Mouse (Mus musculus): Measurements from ENCODE around the gene Ptgdr. TPM values are rescaled to one million over a fixed set of nuclear protein-coding genes. Genes with fewer than 3 reads are reported as not detected.
"Not testable (repeated sequence)": the region's sequence is repeated elsewhere in the genome, so short reads cannot be mapped to it uniquely, and the experiment has no call there.

Ptgdr gene
- polyA plus RNA-seq, 1 experiment, result not detected

DNA sequence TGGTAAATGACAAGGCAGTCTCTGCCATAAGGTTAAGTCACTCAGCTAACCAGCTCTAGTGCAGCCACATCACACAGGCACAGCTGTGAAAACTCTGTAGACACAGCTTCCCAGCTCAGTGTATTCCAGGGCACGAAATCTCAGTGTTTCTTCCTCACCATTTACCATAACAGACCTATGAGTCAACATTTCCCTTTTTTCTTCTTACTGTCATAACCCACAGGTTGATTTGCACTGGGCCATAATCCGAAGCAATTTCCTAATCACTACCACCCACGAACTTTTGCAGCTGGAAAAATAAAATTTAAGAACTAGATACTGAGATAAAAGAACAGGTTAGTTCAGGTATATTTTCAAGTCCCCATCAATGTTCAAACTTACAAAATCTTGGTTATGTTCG, 31.4 kb downstream of the Ptgdr start:
- Histone ChIP-seq H3K36me3 (ENCODE audit: control insufficient read depth, insufficient read depth, low read length, poor library complexity, severe bottlenecking) (no peaks in the 10 kb centered on the region), H3K4me1 (ENCODE audit: control insufficient read depth, insufficient read depth, low read length) (no peaks in the 10 kb centered on the region), H3K9ac (ENCODE audit: low read depth, poor library complexity, severe bottlenecking) (no peak overlapping the region), H3K27me3 (ENCODE audit: control insufficient read depth, insufficient read depth, low read length, poor library complexity, severe bottlenecking) (no peaks in the 10 kb centered on the region), H3K9me3 (replicated peaks; ENCODE audit: control insufficient read depth, insufficient read depth, low read length, poor library complexity, severe bottlenecking) (no peaks in the 10 kb centered on the region), H3K27ac (ENCODE audit: insufficient read depth, low read length) (no peak overlapping the region), H3K4me3 (ENCODE audit: low read depth, low read length) (no peak overlapping the region)
- TF ChIP-seq POLR2A (IDR thresholded peaks at IDR 0.05; ENCODE audit: insufficient read depth, low read length), result no peak
- TF ChIP-seq CTCF (IDR thresholded peaks at IDR 0.05; ENCODE audit: low read depth, low read length), result no peak
- no peak for TF ChIP-seq EP300 (IDR thresholded peaks at IDR 0.05; ENCODE audit: insufficient read depth, low read depth, low read length)

DNA sequence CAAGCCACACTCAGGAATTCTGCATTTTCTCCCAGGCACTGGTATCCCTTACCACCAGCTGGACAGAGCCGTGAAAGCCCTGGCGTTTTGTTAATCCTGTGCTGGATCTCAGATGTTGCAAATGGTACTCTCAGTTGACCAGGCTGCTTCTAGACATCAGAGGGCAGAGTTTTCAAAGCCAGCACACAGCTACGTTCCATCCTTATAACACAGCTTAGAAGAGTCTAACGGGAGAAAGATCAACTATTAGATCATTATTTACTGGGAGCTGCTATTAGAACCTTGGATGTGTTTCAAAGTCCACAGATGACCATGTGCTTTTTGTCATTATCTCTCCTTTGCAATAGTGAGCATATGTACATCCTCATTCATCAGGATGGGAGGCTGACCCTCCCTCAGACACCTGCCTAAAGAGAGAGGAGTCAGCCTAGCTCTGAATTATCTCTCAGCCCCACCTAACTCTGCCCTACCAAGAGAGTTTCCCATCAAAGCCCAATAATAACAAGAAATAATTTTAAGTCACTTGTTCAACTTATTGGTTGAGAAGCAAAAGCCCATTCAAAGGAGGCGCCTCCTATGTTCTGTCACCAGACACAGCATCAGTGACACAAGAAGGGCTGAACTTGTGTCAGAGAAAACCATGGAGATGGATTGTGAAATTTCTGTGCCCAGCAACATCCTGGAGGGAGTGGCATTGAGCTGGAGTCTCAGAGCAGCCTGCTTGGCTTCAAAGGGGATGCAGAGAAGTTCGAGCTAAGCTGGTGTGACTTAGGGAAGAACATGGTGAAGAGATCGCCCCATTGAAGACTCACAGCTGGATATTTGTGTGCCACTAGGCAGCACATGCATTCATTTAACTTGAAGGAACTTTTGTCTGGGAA, 37.8 kb downstream of the Ptgdr start:
- no peak overlapping the region for H3K9ac ChIP-seq (ENCODE audit: low read depth, poor library complexity, severe bottlenecking)
- H3K4me3 ChIP-seq (ENCODE audit: low read depth, low read length), result no peak overlapping the region
- no peaks in the 10 kb centered on the region for H3K9me3 ChIP-seq (replicated peaks; ENCODE audit: control insufficient read depth, insufficient read depth, low read length, poor library complexity, severe bottlenecking)
- TF ChIP-seq EP300 (IDR thresholded peaks at IDR 0.05; ENCODE audit: insufficient read depth, low read depth, low read length) (no peak), POLR2A (IDR thresholded peaks at IDR 0.05; ENCODE audit: insufficient read depth, low read length) (no peak), CTCF (IDR thresholded peaks at IDR 0.05; ENCODE audit: low read depth, low read length) (no peak)
- no peaks in the 10 kb centered on the region for H3K36me3 ChIP-seq (ENCODE audit: control insufficient read depth, insufficient read depth, low read length, poor library complexity, severe bottlenecking)
- no peaks in the 10 kb centered on the region for H3K27me3 ChIP-seq (ENCODE audit: control insufficient read depth, insufficient read depth, low read length, poor library complexity, severe bottlenecking)
- H3K27ac ChIP-seq (ENCODE audit: insufficient read depth, low read length), result no peak overlapping the region
- H3K4me1 ChIP-seq (ENCODE audit: control insufficient read depth, insufficient read depth, low read length), result no peaks in the 10 kb centered on the region

DNA sequence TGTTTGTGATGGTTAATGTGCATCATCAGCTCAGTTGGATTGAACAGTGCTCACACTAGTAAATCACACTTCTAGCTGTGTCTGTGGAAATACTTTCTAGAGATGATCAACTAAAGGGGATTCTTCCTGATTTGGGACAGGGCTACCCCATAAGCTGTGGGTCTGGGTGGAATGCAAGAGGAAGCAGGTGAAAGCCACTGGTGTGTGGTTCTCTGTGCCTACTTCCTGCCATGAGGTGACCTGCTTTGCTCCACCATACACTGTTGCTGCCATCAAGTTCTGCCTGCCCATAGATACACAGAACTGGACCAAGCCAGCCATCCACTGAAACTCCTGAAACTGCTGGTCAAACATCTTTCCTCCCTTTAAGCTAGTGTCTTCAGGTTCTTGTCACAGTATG, 46.0 kb downstream of the Ptgdr start:
- H3K9me3 ChIP-seq (replicated peaks; ENCODE audit: control insufficient read depth, insufficient read depth, low read length, poor library complexity, severe bottlenecking); H3K4me3 ChIP-seq (ENCODE audit: low read depth, low read length); H3K4me1 ChIP-seq (ENCODE audit: control insufficient read depth, insufficient read depth, low read length); H3K36me3 ChIP-seq (ENCODE audit: control insufficient read depth, insufficient read depth, low read length, poor library complexity, severe bottlenecking); H3K9ac ChIP-seq (ENCODE audit: low read depth, poor library complexity, severe bottlenecking); H3K27ac ChIP-seq (ENCODE audit: insufficient read depth, low read length); H3K27me3 ChIP-seq (ENCODE audit: control insufficient read depth, insufficient read depth, low read length, poor library complexity, severe bottlenecking): not testable (repeated sequence)

Other genes with a start within 250 kb of the Ptgdr start
- gene Gm5624, start 231.4 kb downstream of the Ptgdr start, polyA plus RNA-seq (2011; ENCODE audit: insufficient read depth, insufficient read length, low read depth, missing spikeins), result not detected in 2 replicates
- gene Gm8257, start 152.9 kb downstream of the Ptgdr start, polyA plus RNA-seq (2011; ENCODE audit: insufficient read depth, insufficient read length, low read depth, missing spikeins), result not detected in 2 replicates
- not detected in 2 replicates for gene Gm8267, start 109.0 kb downstream of the Ptgdr start, polyA plus RNA-seq (2011; ENCODE audit: insufficient read depth, insufficient read length, low read depth, missing spikeins)
- gene Ptger2, start 128.8 kb upstream of the Ptgdr start, polyA plus RNA-seq (2011; ENCODE audit: insufficient read depth, insufficient read length, low read depth, missing spikeins), result not detected in 2 replicates

Measured in ES-Bruce4 (cell line).